Mouse (Mus musculus): ENCODE results near the gene Btbd9. TPM values are rescaled to one million over a fixed set of nuclear protein-coding genes. Genes with fewer than 3 reads are reported as not detected.

Btbd9 gene
- polyA plus RNA-seq, 1 experiment from 2014 or later: 59.7 TPM

GRCm38 (mm10) chr17:30464240-30464745, 112.0 kb downstream of the Btbd9 start:
- no peak overlapping the region for H3K27ac ChIP-seq (ENCODE audit: low read depth, low read length)

GRCm38 (mm10) chr17:30460727-30461349, 115.5 kb downstream of the Btbd9 start:
- no peaks in the 10 kb centered on the region for H3K36me3 ChIP-seq (ENCODE audit: control insufficient read depth, insufficient read depth, low read length)
- H3K27ac ChIP-seq (ENCODE audit: low read depth, low read length): no peak overlapping the region
- H3K4me2 ChIP-seq: no peak overlapping the region
- no peaks in the 10 kb centered on the region for H3K9me3 ChIP-seq (ENCODE audit: control insufficient read depth, low read length)
- DNase-seq (ENCODE audit: low spot score, missing footprints) (no peak), ATAC-seq (ENCODE audit: low FRiP score) (no peak)
- WGBS: 91% methylated on average over 2 of the region's 2 CpGs
- H3K9ac ChIP-seq (ENCODE audit: low read length): no peak overlapping the region
- no peaks in the 10 kb centered on the region for H3K27me3 ChIP-seq (ENCODE audit: control insufficient read depth, insufficient read depth, low read length)
- no peak overlapping the region for H3K4me3 ChIP-seq (ENCODE audit: low read depth, low read length)
- peaks cover 12% of the 10 kb centered on the region for H3K4me1 ChIP-seq (ENCODE audit: control insufficient read depth, insufficient read depth, low read length)

More at GRCm38 (mm10) chr17:30464240-30464745, 112.0 kb downstream of the Btbd9 start:
- ATAC-seq (ENCODE audit: low FRiP score) (no peak), DNase-seq (ENCODE audit: low spot score, missing footprints) (no peak)
- 54% methylated on average over 5 of the region's 5 CpGs for WGBS
- H3K36me3 ChIP-seq (ENCODE audit: control insufficient read depth, insufficient read depth, low read length): no peaks in the 10 kb centered on the region
- no peak overlapping the region for H3K4me3 ChIP-seq (ENCODE audit: low read depth, low read length)
- no peak overlapping the region for H3K4me2 ChIP-seq
- no peak overlapping the region for H3K9ac ChIP-seq (ENCODE audit: low read length)
- H3K27me3 ChIP-seq (ENCODE audit: control insufficient read depth, insufficient read depth, low read length): no peaks in the 10 kb centered on the region
- peaks cover 22% of the 10 kb centered on the region for H3K4me1 ChIP-seq (ENCODE audit: control insufficient read depth, insufficient read depth, low read length)
- H3K9me3 ChIP-seq (ENCODE audit: control insufficient read depth, low read length): no peaks in the 10 kb centered on the region

GRCm38 (mm10) chr17:30459706-30460105, 116.6 kb downstream of the Btbd9 start:
- Histone ChIP-seq H3K27ac (ENCODE audit: low read depth, low read length) (no peak overlapping the region), H3K4me2 (no peak overlapping the region), H3K4me1 (ENCODE audit: control insufficient read depth, insufficient read depth, low read length) (peaks cover 12% of the 10 kb centered on the region), H3K36me3 (ENCODE audit: control insufficient read depth, insufficient read depth, low read length) (no peaks in the 10 kb centered on the region), H3K27me3 (ENCODE audit: control insufficient read depth, insufficient read depth, low read length) (no peaks in the 10 kb centered on the region), H3K4me3 (ENCODE audit: low read depth, low read length) (no peak overlapping the region), H3K9me3 (ENCODE audit: control insufficient read depth, low read length) (no peaks in the 10 kb centered on the region), H3K9ac (ENCODE audit: low read length) (no peak overlapping the region)
- DNase-seq (ENCODE audit: low spot score, missing footprints): no peak
- ATAC-seq (ENCODE audit: low FRiP score): no peak
- WGBS: 91% methylated on average over 5 of the region's 5 CpGs

- Histone ChIP-seq H3K9ac (ENCODE audit: low read length) (no peak overlapping the region), H3K36me3 (ENCODE audit: control insufficient read depth, insufficient read depth, low read length) (no peaks in the 10 kb centered on the region), H3K27me3 (ENCODE audit: control insufficient read depth, insufficient read depth, low read length) (no peaks in the 10 kb centered on the region), H3K27ac (ENCODE audit: low read depth, low read length) (no peak overlapping the region), H3K4me3 (ENCODE audit: low read depth, low read length) (no peak overlapping the region), H3K4me1 (ENCODE audit: control insufficient read depth, insufficient read depth, low read length) (peaks cover 12% of the 10 kb centered on the region), H3K9me3 (ENCODE audit: control insufficient read depth, low read length) (no peaks in the 10 kb centered on the region), H3K4me2 (no peak overlapping the region)
- WGBS: 93% methylated on average over 5 of the region's 5 CpGs
- DNase-seq (ENCODE audit: low spot score, missing footprints) (no peak), ATAC-seq (ENCODE audit: low FRiP score) (no peak)
Observed at GRCm38 (mm10) chr17:30458926-30459325, 117.4 kb downstream of the Btbd9 start.

GRCm38 (mm10) chr17:30458301-30458700, 118.0 kb downstream of the Btbd9 start:
- ATAC-seq (ENCODE audit: low FRiP score) (no peak), DNase-seq (ENCODE audit: low spot score, missing footprints) (no peak)
- no peak overlapping the region for H3K4me2 ChIP-seq
- no peaks in the 10 kb centered on the region for H3K9me3 ChIP-seq (ENCODE audit: control insufficient read depth, low read length)
- no peak overlapping the region for H3K4me3 ChIP-seq (ENCODE audit: low read depth, low read length)
- 78% methylated on average over 3 of the region's 3 CpGs for WGBS
- no peaks in the 10 kb centered on the region for H3K27me3 ChIP-seq (ENCODE audit: control insufficient read depth, insufficient read depth, low read length)
- H3K9ac ChIP-seq (ENCODE audit: low read length): no peak overlapping the region
- no peaks in the 10 kb centered on the region for H3K36me3 ChIP-seq (ENCODE audit: control insufficient read depth, insufficient read depth, low read length)
- peaks cover 12% of the 10 kb centered on the region for H3K4me1 ChIP-seq (ENCODE audit: control insufficient read depth, insufficient read depth, low read length)
- no peak overlapping the region for H3K27ac ChIP-seq (ENCODE audit: low read depth, low read length)

GRCm38 (mm10) chr17:30457486-30457885, 118.8 kb downstream of the Btbd9 start:
- no peak for DNase-seq (ENCODE audit: low spot score, missing footprints)
- H3K9me3 ChIP-seq (ENCODE audit: control insufficient read depth, low read length): no peaks in the 10 kb centered on the region
- WGBS: 71% methylated on average over 7 of the region's 7 CpGs

GRCm38 (mm10) chr17:30456293-30456692, 120.0 kb downstream of the Btbd9 start:
- Histone ChIP-seq H3K9me3 (ENCODE audit: control insufficient read depth, low read length) (no peaks in the 10 kb centered on the region), H3K4me2 (no peak overlapping the region), H3K27ac (ENCODE audit: low read depth, low read length) (no peak overlapping the region), H3K4me3 (ENCODE audit: low read depth, low read length) (no peak overlapping the region), H3K9ac (ENCODE audit: low read length) (no peak overlapping the region; the same call in 1 of the 2 replicates), H3K36me3 (ENCODE audit: control insufficient read depth, insufficient read depth, low read length) (no peaks in the 10 kb centered on the region), H3K4me1 (ENCODE audit: control insufficient read depth, insufficient read depth, low read length) (peaks cover 12% of the 10 kb centered on the region), H3K27me3 (ENCODE audit: control insufficient read depth, insufficient read depth, low read length) (no peaks in the 10 kb centered on the region)
- DNase-seq (ENCODE audit: low spot score, missing footprints) (no peak), ATAC-seq (ENCODE audit: low FRiP score) (no peak)
- 66% methylated on average over 12 of the region's 12 CpGs for WGBS

More at GRCm38 (mm10) chr17:30457486-30457885, 118.8 kb downstream of the Btbd9 start:
- Histone ChIP-seq H3K4me2 (no peak overlapping the region), H3K36me3 (ENCODE audit: control insufficient read depth, insufficient read depth, low read length) (no peaks in the 10 kb centered on the region), H3K27me3 (ENCODE audit: control insufficient read depth, insufficient read depth, low read length) (no peaks in the 10 kb centered on the region), H3K4me3 (ENCODE audit: low read depth, low read length) (no peak overlapping the region), H3K27ac (ENCODE audit: low read depth, low read length) (no peak overlapping the region), H3K9ac (ENCODE audit: low read length) (no peak overlapping the region), H3K4me1 (ENCODE audit: control insufficient read depth, insufficient read depth, low read length) (peaks cover 12% of the 10 kb centered on the region)
- no peak for ATAC-seq (ENCODE audit: low FRiP score)

GRCm38 (mm10) chr17:30454862-30455243, 121.4 kb downstream of the Btbd9 start:
- no peak overlapping the region for H3K4me3 ChIP-seq (ENCODE audit: low read depth, low read length)
- no peak overlapping the region for H3K9ac ChIP-seq (ENCODE audit: low read length)
- no peak overlapping the region for H3K4me2 ChIP-seq
- 31% methylated on average over 3 of the region's 3 CpGs for WGBS
- H3K27me3 ChIP-seq (ENCODE audit: control insufficient read depth, insufficient read depth, low read length): no peaks in the 10 kb centered on the region
- no peak overlapping the region for H3K27ac ChIP-seq (ENCODE audit: low read depth, low read length)
- no peak for ATAC-seq (ENCODE audit: low FRiP score)
- H3K36me3 ChIP-seq (ENCODE audit: control insufficient read depth, insufficient read depth, low read length): no peaks in the 10 kb centered on the region
- DNase-seq (ENCODE audit: low spot score, missing footprints): peak; percentile 97
- H3K4me1 ChIP-seq (ENCODE audit: control insufficient read depth, insufficient read depth, low read length): peaks cover 12% of the 10 kb centered on the region
- no peaks in the 10 kb centered on the region for H3K9me3 ChIP-seq (ENCODE audit: control insufficient read depth, low read length)

- no peak overlapping the region for H3K4me3 ChIP-seq (ENCODE audit: low read depth, low read length)
- no peaks in the 10 kb centered on the region for H3K36me3 ChIP-seq (ENCODE audit: control insufficient read depth, insufficient read depth, low read length)
- no peak overlapping the region for H3K9ac ChIP-seq (ENCODE audit: low read length)
- no peak overlapping the region for H3K4me2 ChIP-seq
- WGBS: 58% methylated on average over 6 of the region's 6 CpGs
- H3K27ac ChIP-seq (ENCODE audit: low read depth, low read length): no peak overlapping the region
- no peak for ATAC-seq (ENCODE audit: low FRiP score)
- no peaks in the 10 kb centered on the region for H3K9me3 ChIP-seq (ENCODE audit: control insufficient read depth, low read length)
- DNase-seq (ENCODE audit: low spot score, missing footprints): no peak
- H3K4me1 ChIP-seq (ENCODE audit: control insufficient read depth, insufficient read depth, low read length): peaks cover 12% of the 10 kb centered on the region
- no peaks in the 10 kb centered on the region for H3K27me3 ChIP-seq (ENCODE audit: control insufficient read depth, insufficient read depth, low read length)
Observed at GRCm38 (mm10) chr17:30454155-30454861, 122.0 kb downstream of the Btbd9 start.

Measured in midbrain, embryonic 11.5 days (tissue).